Mouse (Mus musculus) midbrain, embryonic 11.5 days (tissue): ENCODE results near the gene Palmd. TPM values are rescaled to one million over a fixed set of nuclear protein-coding genes. Genes with fewer than 3 reads are reported as not detected.

ENCODE experiments used
- ATAC-seq: fragments of 200-750 bp; cut with Nextera tagmentation; 2 replicates; pipeline ENCODE4 v1.8.0; 2017; ENCODE audit warnings: moderate TSS enrichment, moderate library complexity; ENCODE audit not compliant: low FRiP score
- DNase-seq: peaks from one replicate; pipeline ENCODE4 v3.0.0; 2015; ENCODE audit warnings: low spot score; ENCODE audit errors: missing footprints
- H3K27ac ChIP-seq: fragments of 300-500 bp; sonication (generic); 2 replicates; pipeline ENCODE4 v1.5.1; 2014; ENCODE audit warnings: low read depth, low read length
- H3K27me3 ChIP-seq: fragments of 300-500 bp; sonication (generic); 2 replicates; pipeline ENCODE4 v1.6.1; 2014; ENCODE audit warnings: mild to moderate bottlenecking, low read length, moderate library complexity, mixed read lengths; ENCODE audit not compliant: control insufficient read depth, insufficient read depth
- H3K36me3 ChIP-seq: fragments of 300-500 bp; sonication (generic); 2 replicates; pipeline ENCODE4 v1.6.1; 2014; ENCODE audit warnings: mild to moderate bottlenecking, low read length, moderate library complexity, mixed read lengths; ENCODE audit not compliant: control insufficient read depth, insufficient read depth
- H3K4me1 ChIP-seq: fragments of 300-500 bp; sonication (generic); 2 replicates; pipeline ENCODE4 v1.6.1; 2014; ENCODE audit warnings: low read length; ENCODE audit not compliant: control insufficient read depth, insufficient read depth
- H3K4me2 ChIP-seq: fragments of 300-500 bp; sonication (generic); 2 replicates; pipeline ENCODE4 v1.6.1; 2014; ENCODE audit warnings: mild to moderate bottlenecking, moderate library complexity
- H3K4me3 ChIP-seq: fragments of 300-500 bp; sonication (generic); 2 replicates; pipeline ENCODE4 v1.5.1; 2014; ENCODE audit warnings: low read depth, low read length
- H3K9ac ChIP-seq: fragments of 300-500 bp; sonication (generic); 2 replicates; pipeline ENCODE4 v1.6.1; 2014; ENCODE audit warnings: low read length
- H3K9me3 ChIP-seq: fragments of 300-500 bp; sonication (generic); 2 replicates; pipeline ENCODE4 v1.6.1; 2016; ENCODE audit warnings: low read length; ENCODE audit not compliant: control insufficient read depth
- WGBS: fragments of 180-500 bp; shearing (Covaris S2); extraction: QIAGEN DNeasy Blood & Tissue Kit; methylation state at CpG from one replicate; pipeline ENCODE4 v1.1.7; 2014; 5-methylcytosine and 5-hydroxymethylcytosine counted together
- polyA plus RNA-seq: library from polyadenylated mRNA; unstranded; fragments of >200 nt; fragmentation: Nextera tagmentation; extraction: Ambion mirVana; gene quantifications from 2 replicates; pipeline ENCODE4 v1.2.1, GENCODE M21; 2014

Palmd gene
- polyA plus RNA-seq, 1 experiment from 2014 or later: 5.1 TPM

- H3K4me3 ChIP-seq: no peak overlapping the region
- ATAC-seq (no peak), DNase-seq (no peak)
- no peaks in the 10 kb centered on the region for H3K9me3 ChIP-seq
- H3K4me1 ChIP-seq: no peaks in the 10 kb centered on the region
- no peaks in the 10 kb centered on the region for H3K27me3 ChIP-seq
- no peaks in the 10 kb centered on the region for H3K36me3 ChIP-seq
- H3K27ac ChIP-seq: no peak overlapping the region
- WGBS: 93% methylated on average over 6 of the region's 6 CpGs
- H3K9ac ChIP-seq: no peak overlapping the region
- no peak overlapping the region for H3K4me2 ChIP-seq
These were observed 18.1 kb downstream of the Palmd start for GRCm38 (mm10) chr3:116950665-116951115.

GRCm38 (mm10) chr3:116946476-116946875 lies 22.3 kb downstream of the Palmd start:
- no peak overlapping the region for H3K27ac ChIP-seq
- H3K4me1 ChIP-seq: no peaks in the 10 kb centered on the region
- no peaks in the 10 kb centered on the region for H3K27me3 ChIP-seq
- no peak for ATAC-seq
- no peaks in the 10 kb centered on the region for H3K36me3 ChIP-seq
- WGBS: 84% methylated on average over 4 of the region's 4 CpGs
- no peak overlapping the region for H3K4me3 ChIP-seq
- H3K9ac ChIP-seq: no peak overlapping the region
- H3K9me3 ChIP-seq: no peaks in the 10 kb centered on the region
- H3K4me2 ChIP-seq: no peak overlapping the region
- no peak for DNase-seq

- H3K4me3 ChIP-seq: no peak overlapping the region
- no peaks in the 10 kb centered on the region for H3K4me1 ChIP-seq
- no peaks in the 10 kb centered on the region for H3K9me3 ChIP-seq
- no peak for ATAC-seq
- no peak overlapping the region for H3K4me2 ChIP-seq
- WGBS: 87% methylated on average over 4 of the region's 4 CpGs
- H3K9ac ChIP-seq: no peak overlapping the region
- H3K36me3 ChIP-seq: no peaks in the 10 kb centered on the region
- no peaks in the 10 kb centered on the region for H3K27me3 ChIP-seq
- no peak for DNase-seq
- H3K27ac ChIP-seq: no peak overlapping the region
These were observed 25.4 kb downstream of the Palmd start for GRCm38 (mm10) chr3:116943422-116943821.

- 84% methylated on average over 6 of the region's 6 CpGs for WGBS
- Histone ChIP-seq H3K27ac (no peak overlapping the region), H3K27me3 (no peaks in the 10 kb centered on the region), H3K4me3 (no peak overlapping the region), H3K9ac (no peak overlapping the region), H3K9me3 (no peaks in the 10 kb centered on the region), H3K36me3 (no peaks in the 10 kb centered on the region), H3K4me1 (no peaks in the 10 kb centered on the region), H3K4me2 (no peak overlapping the region)
- DNase-seq: no peak
- no peak for ATAC-seq
These were observed 26.0 kb downstream of the Palmd start for GRCm38 (mm10) chr3:116942751-116943150.

GRCm38 (mm10) chr3:116941559-116942117 lies 27.1 kb downstream of the Palmd start:
- no peak overlapping the region for H3K27ac ChIP-seq
- no peaks in the 10 kb centered on the region for H3K36me3 ChIP-seq
- H3K4me2 ChIP-seq: no peak overlapping the region
- DNase-seq (no peak), ATAC-seq (no peak)
- no peak overlapping the region for H3K9ac ChIP-seq
- no peak overlapping the region for H3K4me3 ChIP-seq
- H3K9me3 ChIP-seq: no peaks in the 10 kb centered on the region
- H3K27me3 ChIP-seq: no peaks in the 10 kb centered on the region
- 100% methylated on average over 1 of the region's 1 CpGs for WGBS
- H3K4me1 ChIP-seq: no peaks in the 10 kb centered on the region

GRCm38 (mm10) chr3:116940804-116941558 lies 27.8 kb downstream of the Palmd start:
- no peak for ATAC-seq
- Histone ChIP-seq H3K27ac (no peak overlapping the region), H3K4me3 (no peak overlapping the region), H3K36me3 (no peaks in the 10 kb centered on the region), H3K27me3 (no peaks in the 10 kb centered on the region), H3K4me1 (no peaks in the 10 kb centered on the region), H3K4me2 (no peak overlapping the region), H3K9me3 (no peaks in the 10 kb centered on the region), H3K9ac (no peak overlapping the region)
- DNase-seq: no peak
- 77% methylated on average over 10 of the region's 10 CpGs for WGBS

- WGBS: 82% methylated on average over 4 of the region's 4 CpGs
These were observed 31.7 kb downstream of the Palmd start for GRCm38 (mm10) chr3:116936934-116937691.

GRCm38 (mm10) chr3:116933158-116933557 lies 35.6 kb downstream of the Palmd start:
- WGBS: 85% methylated on average over 1 of the region's 1 CpGs
- ATAC-seq: no peak
- Histone ChIP-seq H3K9ac (no peak overlapping the region), H3K27ac (no peak overlapping the region), H3K4me2 (no peak overlapping the region), H3K36me3 (no peaks in the 10 kb centered on the region), H3K9me3 (no peaks in the 10 kb centered on the region), H3K4me1 (no peaks in the 10 kb centered on the region), H3K27me3 (no peaks in the 10 kb centered on the region), H3K4me3 (no peak overlapping the region)
- DNase-seq: no peak

More at GRCm38 (mm10) chr3:116936934-116937691, 31.7 kb downstream of the Palmd start:
- H3K36me3 ChIP-seq: no peaks in the 10 kb centered on the region
- DNase-seq (no peak), ATAC-seq (no peak)
- no peaks in the 10 kb centered on the region for H3K4me1 ChIP-seq
- no peak overlapping the region for H3K4me2 ChIP-seq
- H3K27ac ChIP-seq: no peak overlapping the region
- no peak overlapping the region for H3K4me3 ChIP-seq
- no peaks in the 10 kb centered on the region for H3K9me3 ChIP-seq
- no peaks in the 10 kb centered on the region for H3K27me3 ChIP-seq
- H3K9ac ChIP-seq: no peak overlapping the region

GRCm38 (mm10) chr3:116928994-116929393 lies 39.8 kb downstream of the Palmd start:
- Histone ChIP-seq H3K27me3 (no peaks in the 10 kb centered on the region), H3K4me1 (no peaks in the 10 kb centered on the region), H3K36me3 (no peaks in the 10 kb centered on the region), H3K9ac (no peak overlapping the region), H3K4me3 (no peak overlapping the region), H3K4me2 (no peak overlapping the region), H3K9me3 (no peaks in the 10 kb centered on the region), H3K27ac (no peak overlapping the region)
- DNase-seq: no peak
- no peak for ATAC-seq
- WGBS: 87% methylated on average over 4 of the region's 4 CpGs
